Mouse (Mus musculus): ENCODE data around the gene Dram1.

Dram1 gene

GRCm38 (mm10) chr10:88379013-88379885, at the start of gene Dram1, which contains the start of gene Gnptab:
TSS of gene Dram1 (minus strand) at chr10:88379080.
TSS of gene Gnptab (plus strand) at chr10:88379132.
- DNase-seq (ENCODE audit: low read depth) = no peak

- no peak for DNase-seq (ENCODE audit: low read depth)
Measured at GRCm38 (mm10) chr10:88427998-88428397, 49.1 kb upstream of the Dram1 start.

- no peak for DNase-seq (ENCODE audit: low read depth)
Measured at GRCm38 (mm10) chr10:88426896-88427295, 48.0 kb upstream of the Dram1 start.

- DNase-seq (ENCODE audit: low read depth) = peak; percentile 60
Measured at GRCm38 (mm10) chr10:88426158-88426816, 47.4 kb upstream of the Dram1 start.

- DNase-seq (ENCODE audit: low read depth) = no peak
Measured at GRCm38 (mm10) chr10:88420655-88421435, 42.0 kb upstream of the Dram1 start.

- no peak for DNase-seq (ENCODE audit: low read depth)
Measured at GRCm38 (mm10) chr10:88420141-88420541, 41.3 kb upstream of the Dram1 start.

GRCm38 (mm10) chr10:88417686-88418085, 38.8 kb upstream of the Dram1 start:
- no peak for DNase-seq (ENCODE audit: low read depth)

- DNase-seq (ENCODE audit: low read depth) = no peak
Measured at GRCm38 (mm10) chr10:88412290-88412995, 33.6 kb upstream of the Dram1 start.

GRCm38 (mm10) chr10:88409751-88410150, 30.9 kb upstream of the Dram1 start:
- DNase-seq (ENCODE audit: low read depth) = no peak

- DNase-seq (ENCODE audit: low read depth) = no peak
Measured at GRCm38 (mm10) chr10:88407875-88408631, 29.2 kb upstream of the Dram1 start.

- DNase-seq (ENCODE audit: low read depth) = no peak
Measured at GRCm38 (mm10) chr10:88405812-88406211, 26.9 kb upstream of the Dram1 start.

GRCm38 (mm10) chr10:88404220-88404619, 25.3 kb upstream of the Dram1 start:
- DNase-seq (ENCODE audit: low read depth) = no peak

GRCm38 (mm10) chr10:88403021-88403420, 24.1 kb upstream of the Dram1 start:
- no peak for DNase-seq (ENCODE audit: low read depth)

- no peak for DNase-seq (ENCODE audit: low read depth)
Measured at GRCm38 (mm10) chr10:88399271-88399670, 20.4 kb upstream of the Dram1 start.

GRCm38 (mm10) chr10:88398668-88399243, 19.9 kb upstream of the Dram1 start:
- no peak for DNase-seq (ENCODE audit: low read depth)

- DNase-seq (ENCODE audit: low read depth) = no peak
Measured at GRCm38 (mm10) chr10:88392181-88392847, 13.4 kb upstream of the Dram1 start.

- no peak for DNase-seq (ENCODE audit: low read depth)
Measured at GRCm38 (mm10) chr10:88391495-88391894, 12.6 kb upstream of the Dram1 start.

GRCm38 (mm10) chr10:88390096-88390790, 11.4 kb upstream of the Dram1 start:
- no peak for DNase-seq (ENCODE audit: low read depth)

- DNase-seq (ENCODE audit: low read depth) = no peak
Measured at GRCm38 (mm10) chr10:88389576-88389975, 10.7 kb upstream of the Dram1 start.
